Mouse (Mus musculus) olfactory bulb, adult 2 months (tissue): ENCODE results near the gene Larp4.

Experiments used
- CTCF ChIP-seq: fragments of 200-500 bp; IDR thresholded peaks from 2 replicates; pipeline ENCODE4 v1.5.1; 2012; ENCODE audit warnings: low read depth, mild to moderate bottlenecking, low read length, moderate library complexity; ENCODE audit not compliant: insufficient read depth
- POLR2A ChIP-seq: fragments of 200-500 bp; IDR thresholded peaks from 2 replicates; pipeline ENCODE4 v1.6.1; 2012; ENCODE audit warnings: mild to moderate bottlenecking, low read depth, low read length, moderate library complexity; ENCODE audit not compliant: insufficient read depth

- no peak for TF ChIP-seq CTCF
- TF ChIP-seq POLR2A, result no peak
Observed at GRCm38 (mm10) chr15:99934501-99934900, 35.4 kb upstream of the Larp4 start.
